Mouse (Mus musculus) limb, embryonic 11.5 days (tissue): Measurements from ENCODE around the gene Bpifb6. TPM values are rescaled to one million over a fixed set of nuclear protein-coding genes. Genes with fewer than 3 reads are reported as not detected.
A peak's percentile ranks its signal among the peaks of the same experiment; 100 is the strongest.

Source experiments
- ATAC-seq: fragments of 200-750 bp; cut with Nextera tagmentation; 2 replicates; pipeline ENCODE4 v1.8.0; 2017; ENCODE audit warnings: low read depth; ENCODE audit not compliant: insufficient number of reproducible peaks, low FRiP score, low TSS enrichment
- DNase-seq: peaks from one replicate; pipeline ENCODE4 v3.0.0-alpha.2; 2015; ENCODE audit warnings: low spot score
- H3K27ac ChIP-seq: fragments of 300-500 bp; sonication (generic); replicated peaks from 2 replicates; pipeline ENCODE4 v1.5.1; 2014; ENCODE audit warnings: low read depth, mild to moderate bottlenecking, low read length
- H3K27me3 ChIP-seq: fragments of 300-500 bp; sonication (generic); 2 replicates; pipeline ENCODE4 v1.6.1; 2014; ENCODE audit warnings: mild to moderate bottlenecking, low read length, mixed read lengths; ENCODE audit not compliant: control insufficient read depth, insufficient read depth
- H3K36me3 ChIP-seq: fragments of 300-500 bp; sonication (generic); 2 replicates; pipeline ENCODE4 v1.6.1; 2014; ENCODE audit warnings: mild to moderate bottlenecking, low read length, moderate library complexity, mixed read lengths; ENCODE audit not compliant: control insufficient read depth, insufficient read depth
- H3K4me1 ChIP-seq: fragments of 300-500 bp; sonication (generic); 2 replicates; pipeline ENCODE4 v1.6.1; 2014; ENCODE audit warnings: low read length, mixed read lengths; ENCODE audit not compliant: control insufficient read depth, insufficient read depth
- H3K4me2 ChIP-seq: fragments of 300-500 bp; sonication (generic); 2 replicates; pipeline ENCODE4 v1.6.1; 2014; ENCODE audit warnings: low read depth, mild to moderate bottlenecking, moderate library complexity; ENCODE audit not compliant: severe bottlenecking
- H3K4me3 ChIP-seq: fragments of 300-500 bp; sonication (generic); 2 replicates; pipeline ENCODE4 v1.5.1; 2014; ENCODE audit warnings: low read depth, low read length
- H3K9ac ChIP-seq: fragments of 300-500 bp; sonication (generic); 2 replicates; pipeline ENCODE4 v1.6.1; 2014; ENCODE audit warnings: mild to moderate bottlenecking, low read length
- H3K9me3 ChIP-seq: fragments of 300-500 bp; sonication (generic); 2 replicates; pipeline ENCODE4 v1.6.1; 2016; ENCODE audit warnings: low read length; ENCODE audit not compliant: control insufficient read depth
- WGBS: fragments of 180-500 bp; shearing (Covaris S2); extraction: QIAGEN DNeasy Blood & Tissue Kit; methylation state at CpG from one replicate; pipeline ENCODE4 v1.1.7; 2014; 5-methylcytosine and 5-hydroxymethylcytosine counted together
- polyA plus RNA-seq: library from polyadenylated mRNA; unstranded; fragments of >200 nt; fragmentation: Nextera tagmentation; extraction: Ambion mirVana; gene quantifications from 2 replicates; pipeline ENCODE4 v1.2.1, GENCODE M21; 2014

The Bpifb6 gene
- polyA plus RNA-seq, 1 experiment from 2014 or later = not detected

DNA sequence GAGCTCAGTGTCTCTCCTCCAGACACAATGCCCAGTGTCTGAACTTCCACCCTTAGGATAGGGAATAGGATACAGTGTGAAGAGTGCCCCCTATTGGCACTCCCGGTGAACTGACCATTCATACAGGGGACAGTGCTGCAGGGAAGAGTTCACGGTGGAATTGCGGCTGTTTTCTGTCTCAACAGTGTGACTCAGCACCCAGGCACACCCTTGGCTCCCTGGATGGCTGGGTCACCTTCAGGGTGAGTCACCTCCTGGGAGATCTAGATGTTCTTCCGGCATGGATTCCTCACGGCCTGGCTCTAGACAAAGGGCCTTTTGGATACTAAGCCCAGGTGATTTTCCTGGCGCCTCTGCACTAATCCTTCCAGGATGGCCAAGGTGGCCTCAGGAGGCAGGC is 35.2 kb downstream of the Bpifb6 start:
- Histone ChIP-seq H3K27me3 (no peaks in the 10 kb centered on the region), H3K4me1 (no peaks in the 10 kb centered on the region), H3K27ac (no peak overlapping the region), H3K9ac (no peak overlapping the region), H3K9me3 (no peaks in the 10 kb centered on the region), H3K36me3 (no peaks in the 10 kb centered on the region), H3K4me3 (no peak overlapping the region), H3K4me2 (no peak overlapping the region)
- 91% methylated on average over 6 of the region's 6 CpGs for WGBS
- DNase-seq = no peak
- ATAC-seq = no peak

- 89% methylated on average over 5 of the region's 5 CpGs for WGBS
- DNase-seq = no peak
- ATAC-seq = no peak
- Histone ChIP-seq H3K27me3 (no peaks in the 10 kb centered on the region), H3K4me3 (no peak within 1 kb of the TSS), H3K9ac (no peak within 1 kb of the TSS), H3K4me2 (no peak within 1 kb of the TSS), H3K4me1 (no peaks in the 10 kb centered on the region), H3K9me3 (no peaks in the 10 kb centered on the region), H3K27ac (no peak within 1 kb of the TSS), H3K36me3 (no peaks in the 10 kb centered on the region)
These were observed 37.7 kb downstream of the Bpifb6 start, which contains the start of gene Bpifb4 for GRCm38 (mm10) chr2:153937843-153938242. Bpifb4 (plus strand) TSS chr2:153938212.

DNA sequence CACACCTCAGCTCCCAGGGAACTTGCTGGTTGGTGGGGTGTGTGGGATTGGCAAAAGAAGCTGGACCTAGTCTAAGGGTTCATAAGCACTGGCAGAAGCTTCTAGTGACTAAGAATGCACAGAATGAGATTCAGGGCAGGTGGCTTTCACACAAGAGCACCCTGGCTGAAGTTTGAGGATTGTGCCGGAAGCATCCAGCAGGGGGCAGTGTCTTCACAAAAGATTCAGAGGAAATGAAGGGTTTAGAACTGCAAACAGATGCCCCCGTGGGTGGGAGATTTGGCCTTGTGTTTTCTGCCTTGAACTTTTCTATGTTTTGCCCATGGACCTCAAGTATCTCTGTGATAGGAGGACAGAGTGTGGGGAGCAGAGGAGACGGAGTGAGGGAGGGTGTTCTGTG is 43.3 kb downstream of the Bpifb6 start:
- Histone ChIP-seq H3K27me3 (no peaks in the 10 kb centered on the region), H3K4me1 (no peaks in the 10 kb centered on the region), H3K9me3 (no peaks in the 10 kb centered on the region), H3K4me2 (no peak overlapping the region), H3K9ac (no peak overlapping the region), H3K36me3 (no peaks in the 10 kb centered on the region), H3K4me3 (no peak overlapping the region), H3K27ac (no peak overlapping the region)
- ATAC-seq (no peak), DNase-seq (peak; percentile 79)
- 33% methylated on average over 3 of the region's 3 CpGs for WGBS

- no peaks in the 10 kb centered on the region for H3K27me3 ChIP-seq
- ATAC-seq = no peak
- no peak overlapping the region for H3K27ac ChIP-seq
- H3K9me3 ChIP-seq = no peaks in the 10 kb centered on the region
- no peak for DNase-seq
- no peak overlapping the region for H3K4me2 ChIP-seq
- no peak overlapping the region for H3K4me3 ChIP-seq
- no peak overlapping the region for H3K9ac ChIP-seq
- H3K36me3 ChIP-seq = no peaks in the 10 kb centered on the region
- 88% methylated on average over 8 of the region's 8 CpGs for WGBS
- H3K4me1 ChIP-seq = no peaks in the 10 kb centered on the region
These were observed 44.4 kb downstream of the Bpifb6 start for GRCm38 (mm10) chr2:153944567-153944966.

DNA sequence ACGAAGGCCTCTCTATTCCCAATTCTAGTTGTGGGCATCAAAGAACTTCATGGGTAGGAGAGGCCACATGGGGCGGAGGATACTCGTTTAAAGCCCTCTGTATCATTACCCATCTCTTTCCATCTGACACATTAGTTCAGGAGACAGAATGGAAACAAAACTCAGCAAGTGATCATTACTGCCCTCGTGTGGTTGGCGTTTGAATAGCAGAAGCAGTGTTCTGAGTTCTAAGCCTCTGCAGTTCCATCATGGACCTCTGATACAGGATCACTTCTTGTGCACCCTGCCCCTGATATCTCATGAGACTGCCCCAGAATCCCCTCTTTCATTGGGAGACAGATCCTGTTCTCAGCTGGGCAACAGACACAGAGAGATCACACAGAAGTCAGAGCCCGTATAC is 52.7 kb downstream of the Bpifb6 start:
- Histone ChIP-seq H3K27ac (no peak overlapping the region), H3K4me3 (no peak overlapping the region), H3K9ac (no peak overlapping the region), H3K36me3 (no peaks in the 10 kb centered on the region), H3K27me3 (no peaks in the 10 kb centered on the region), H3K4me2 (no peak overlapping the region), H3K9me3 (no peaks in the 10 kb centered on the region), H3K4me1 (no peaks in the 10 kb centered on the region)
- no peak for ATAC-seq
- DNase-seq = peak; percentile 84
- 29% methylated on average over 6 of the region's 6 CpGs for WGBS

- Histone ChIP-seq H3K9ac (no peak overlapping the region), H3K4me3 (no peak overlapping the region), H3K36me3 (no peaks in the 10 kb centered on the region), H3K27me3 (no peaks in the 10 kb centered on the region), H3K4me1 (no peaks in the 10 kb centered on the region), H3K4me2 (no peak overlapping the region), H3K9me3 (no peaks in the 10 kb centered on the region), H3K27ac (no peak overlapping the region)
- DNase-seq (peak; percentile 74), ATAC-seq (no peak)
- 4% methylated on average over 6 of the region's 6 CpGs for WGBS
These were observed 53.6 kb downstream of the Bpifb6 start for GRCm38 (mm10) chr2:153953836-153954235.

Other genes starting within 250 kb of the Bpifb6 start
- not detected in 2 replicates for gene Dnmt3c, start 203.7 kb upstream of the Bpifb6 start, polyA plus RNA-seq
- gene Mapre1, start 159.1 kb upstream of the Bpifb6 start, polyA plus RNA-seq = 249 and 266 TPM in 2 replicates
- not detected in 2 replicates for gene Efcab8, start 120.5 kb upstream of the Bpifb6 start, polyA plus RNA-seq
- gene Sun5, start 29.3 kb upstream of the Bpifb6 start, polyA plus RNA-seq = not detected in 2 replicates
- gene Bpifb2, start 25.3 kb upstream of the Bpifb6 start, polyA plus RNA-seq = 0.11 TPM in 1 of 2 replicates, not detected in the other
- not detected in 2 replicates for gene Bpifb3, start 17.8 kb downstream of the Bpifb6 start, polyA plus RNA-seq
- not detected in 2 replicates for gene Bpifb4, start 37.8 kb downstream of the Bpifb6 start, polyA plus RNA-seq
- gene Bpifa6, start 74.6 kb downstream of the Bpifb6 start, polyA plus RNA-seq = not detected in 2 replicates
- gene Bpifa2, start 107.9 kb downstream of the Bpifb6 start, polyA plus RNA-seq = not detected in 2 replicates
- gene Bpifa3, start 229.9 kb downstream of the Bpifb6 start, polyA plus RNA-seq = not detected in 2 replicates
- not detected in 2 replicates for gene Bpifa1, start 242.5 kb downstream of the Bpifb6 start, polyA plus RNA-seq